Comparison of ENCODE assay signal across 8 mouse cellular contexts in the genomic region with DNA sequence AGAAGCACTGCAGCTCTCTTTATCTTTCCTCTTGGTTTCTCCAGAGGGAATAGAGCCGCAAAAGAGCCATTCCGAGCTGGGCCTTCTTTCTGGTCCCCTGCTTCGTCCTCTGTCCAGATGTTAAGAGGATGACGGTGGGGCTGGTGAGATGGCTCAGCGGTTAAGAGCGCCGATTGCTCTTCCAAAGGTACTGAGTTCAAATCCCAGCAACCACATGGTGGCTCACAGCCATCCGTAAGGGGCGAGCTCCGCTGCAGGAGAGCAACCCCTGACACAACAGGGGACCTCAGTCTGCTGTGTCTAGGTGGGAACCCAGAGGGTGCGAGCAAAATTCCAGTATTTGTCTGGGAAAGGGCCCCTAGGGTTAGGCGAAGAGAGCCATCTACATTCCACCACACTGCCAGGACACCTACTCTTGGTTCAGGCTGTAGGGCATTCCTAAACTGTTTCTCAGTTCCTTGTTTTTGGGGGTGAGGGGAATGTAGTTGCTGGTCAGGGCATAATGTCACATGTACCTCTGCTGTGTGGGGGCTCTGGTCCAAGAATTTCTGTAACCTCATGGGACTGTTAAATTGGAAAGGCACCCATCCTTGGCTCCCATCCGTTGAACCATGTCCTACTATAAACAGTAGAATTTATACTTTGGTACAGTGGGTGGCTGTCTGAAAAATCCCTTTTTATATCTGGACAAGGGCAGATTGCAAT. TPM values are rescaled to one million over a fixed set of nuclear protein-coding genes. Genes with fewer than 3 reads are reported as not detected.
DNase-seq lines count a peak whose midpoint lies in the region; ATAC-seq and TF ChIP-seq lines count a peak whose summit lies in the region.

No protein-coding gene starts in this region.

- H3K9ac ChIP-seq in forebrain, embryonic 13.5 days: peak overlapping the region; percentile 71
- peak overlapping the region; percentile 60 for H3K9ac ChIP-seq in liver, embryonic 14.5 days (replicated peaks)

- DNase-seq in gastrocnemius, adult 2 months: peak; percentile 45
- no peak for DNase-seq in gastrocnemius, adult 8-10 months (ENCODE audit: low spot score in 2 of 2)
- DNase-seq in liver, embryonic 14.5 days (ENCODE audit: low read depth in 3 of 3, low spot score in 3 of 3): no peak
- no peak for DNase-seq in urinary bladder, postnatal 25 days (ENCODE audit: low spot score)
- no peak for DNase-seq in adrenal gland, adult 18-20 months (ENCODE audit: low spot score in 2 of 2)
- DNase-seq in embryo, embryonic 10.5 days (ENCODE audit: low spot score): no peak

- 69% methylated on average over 13 of the region's 13 CpGs for WGBS in forebrain, embryonic 13.5 days
- WGBS in liver, embryonic 14.5 days (ENCODE audit: insufficient replicate concordance): 58% methylated on average over 13 of the region's 13 CpGs

- H3K27ac ChIP-seq in gastrocnemius, adult 2 months: peak overlapping the region; percentile 97
- H3K27ac ChIP-seq in forebrain, embryonic 13.5 days: peak overlapping the region; percentile 97
- H3K27ac ChIP-seq in liver, embryonic 14.5 days: peak overlapping the region; percentile 81

- H3K4me1 ChIP-seq in forebrain, embryonic 13.5 days: peaks cover 22% of the 10 kb centered on the region
- peaks cover 19% of the 10 kb centered on the region in 2 experiments for H3K4me1 ChIP-seq in liver, embryonic 14.5 days (replicated peaks; ENCODE audit: control insufficient read depth in 2 of 2, insufficient read depth in 2 of 2, low read length in 1 of 2)

- peaks cover 33% of the 10 kb centered on the region for H3K79me2 ChIP-seq in C2C12 (ENCODE audit: control insufficient read depth, insufficient read depth)

- TF ChIP-seq EP300 in liver, embryonic 14.5 days (IDR thresholded peaks at IDR 0.05; ENCODE audit: low read depth): no peak

- peak overlapping the region; percentile 65 for H3ac ChIP-seq in C2C12 (ENCODE audit: control insufficient read depth, insufficient read length, low read depth)

- TF ChIP-seq CTCF in gastrocnemius, adult 2 months (IDR thresholded peaks at IDR 0.05): no peak
- no peak for TF ChIP-seq CTCF in C2C12 (IDR thresholded peaks at IDR 0.05; ENCODE audit: control insufficient read depth, insufficient read depth, insufficient read length)
- TF ChIP-seq CTCF in liver, embryonic 14.5 days (IDR thresholded peaks at IDR 0.05; ENCODE audit: low read depth): no peak

- ATAC-seq in forebrain, embryonic 13.5 days: peak; percentile 9
- ATAC-seq in liver, embryonic 14.5 days (ENCODE audit: insufficient read depth): no peak

- H3K36me3 ChIP-seq in C2C12 (ENCODE audit: control insufficient read depth, insufficient read depth): peaks cover 48% of the 10 kb centered on the region
- peaks cover 64% of the 10 kb centered on the region for H3K36me3 ChIP-seq in forebrain, embryonic 13.5 days (ENCODE audit: poor library complexity, severe bottlenecking)
- H3K36me3 ChIP-seq in liver, embryonic 14.5 days (replicated peaks; ENCODE audit: control insufficient read depth, insufficient read depth, low read depth): peaks cover 47% of the 10 kb centered on the region

- peak overlapping the region; percentile 61 for H3K4me2 ChIP-seq in forebrain, embryonic 13.5 days
- H3K4me2 ChIP-seq in liver, embryonic 14.5 days (ENCODE audit: low read depth): peak overlapping the region; percentile 74

- no peaks in the 10 kb centered on the region for H3K9me3 ChIP-seq in forebrain, embryonic 13.5 days (replicated peaks)
- no peaks in the 10 kb centered on the region for H3K9me3 ChIP-seq in liver, embryonic 14.5 days (ENCODE audit: control insufficient read depth, low read length)

- peaks cover 20% of the 10 kb centered on the region for H3K79me3 ChIP-seq in C2C12 (ENCODE audit: low read depth)

- no peaks in the 10 kb centered on the region for H3K27me3 ChIP-seq in C2C12 (ENCODE audit: control insufficient read depth, insufficient read depth, insufficient read length)
- H3K27me3 ChIP-seq in forebrain, embryonic 13.5 days: no peaks in the 10 kb centered on the region
- H3K27me3 ChIP-seq in liver, embryonic 14.5 days (ENCODE audit: control insufficient read depth, insufficient read depth, low read length): no peaks in the 10 kb centered on the region

- peak overlapping the region; percentile 88 for H3K4me3 ChIP-seq in gastrocnemius, adult 2 months
- peak overlapping the region; percentile 43 for H3K4me3 ChIP-seq in C2C12 (ENCODE audit: insufficient read depth, poor library complexity, severe bottlenecking)
- peak overlapping the region; percentile 57 for H3K4me3 ChIP-seq in forebrain, embryonic 13.5 days
- H3K4me3 ChIP-seq in liver, embryonic 14.5 days (ENCODE audit: insufficient read depth in 1 of 2, low read depth in 2 of 2, low read length in 2 of 2): peak overlapping the region; percentile 64 to 76

- intact Hi-C loops in gastrocnemius, adult 2 months (cut with DNase I): loop anchor here (2.0 to 10.0 kb wide), 2 partner anchors 82 to 332 kb away; partner anchors contain the start of genes Gabarap, Phf23, Trp53 and Wrap53

TF ChIP-seq in C2C12, 6 proteins besides CTCF, POLR2A, EP300 and RAD21:
- TF ChIP-seq MAX (IDR thresholded peaks at IDR 0.05) (no peak), CEBPB (IDR thresholded peaks at IDR 0.05; ENCODE audit: low read depth) (no peak), MYOD1 (IDR thresholded peaks at IDR 0.05; ENCODE audit: control insufficient read depth, insufficient read length, low read depth) (no peak), USF1 (IDR thresholded peaks at IDR 0.05; ENCODE audit: low read depth) (no peak), FOSL1 (IDR thresholded peaks at IDR 0.05; ENCODE audit: insufficient read depth, low read length, poor library complexity, severe bottlenecking) (no peak), MYOG (IDR thresholded peaks at IDR 0.05; ENCODE audit: control insufficient read depth, extremely low read depth, insufficient read length) (no peak)

RNA-seq across cellular contexts. Expression of gene Mpdu1, which starts 0.7 kb away (rescaled TPM):
- total RNA-seq in gastrocnemius, adult 2 months (2021): 1 to 10 TPM; 8.6 to 9.7 TPM
- total RNA-seq in gastrocnemius, adult 8-10 months (2022): 1 to 10 TPM; 7.3 to 8.8 (median 8.3) TPM
- 95.8 TPM for polyA plus RNA-seq in C2C12 (2012; fragmentation: generic; extraction: Trizol)
- polyA plus RNA-seq in forebrain, embryonic 13.5 days (2015; fragmentation: Nextera tagmentation; extraction: Ambion mirVana): 89.4 and 95.2 TPM in 2 replicates
- 40.4 and 60.1 TPM in 2 replicates for polyA plus RNA-seq in liver, embryonic 14.5 days (2012; rRNA removed)
- 13.8 and 16.0 TPM in 2 replicates for polyA plus RNA-seq in liver, embryonic 14.5 days (2014; fragmentation: Nextera tagmentation; extraction: Ambion mirVana)
- total RNA-seq in adrenal gland, adult 18-20 months (2021): 100 to 1,000 TPM in 1 of 2 experiments, 10 to 100 TPM in 1; 95.7 to 117 TPM

RNA-seq across cellular contexts. Expression of gene Cd68, which starts 2.8 kb away (rescaled TPM):
- 1 to 10 TPM; 1.7 to 3.2 TPM for total RNA-seq in gastrocnemius, adult 2 months (2021)
- total RNA-seq in gastrocnemius, adult 8-10 months (2022): 1 to 10 TPM in 3 of 4 experiments, under 1 TPM in 1; 0.73 to 3.7 (median 1.4) TPM
- polyA plus RNA-seq in C2C12 (2012; fragmentation: generic; extraction: Trizol): 1.5 TPM
- 4.4 and 5.2 TPM in 2 replicates for polyA plus RNA-seq in forebrain, embryonic 13.5 days (2015; fragmentation: Nextera tagmentation; extraction: Ambion mirVana)
- polyA plus RNA-seq in liver, embryonic 14.5 days (2012; rRNA removed): 9.4 and 12.3 TPM in 2 replicates
- 17.7 and 18.9 TPM in 2 replicates for polyA plus RNA-seq in liver, embryonic 14.5 days (2014; fragmentation: Nextera tagmentation; extraction: Ambion mirVana)
- total RNA-seq in adrenal gland, adult 18-20 months (2021): 10 to 100 TPM; 20.5 to 36.7 TPM

RNA-seq across cellular contexts. Expression of gene Sox15, which starts 8.0 kb away (rescaled TPM):
- total RNA-seq in gastrocnemius, adult 2 months (2021): not detected
- total RNA-seq in gastrocnemius, adult 8-10 months (2022): not detected
- polyA plus RNA-seq in C2C12 (2012; fragmentation: generic; extraction: Trizol): 0.08 TPM
- polyA plus RNA-seq in forebrain, embryonic 13.5 days (2015; fragmentation: Nextera tagmentation; extraction: Ambion mirVana): not detected in 2 replicates
- polyA plus RNA-seq in liver, embryonic 14.5 days (2012; rRNA removed): not detected in 2 replicates
- not detected in 2 replicates for polyA plus RNA-seq in liver, embryonic 14.5 days (2014; fragmentation: Nextera tagmentation; extraction: Ambion mirVana)
- total RNA-seq in adrenal gland, adult 18-20 months (2021): not detected

RNA-seq across cellular contexts. Expression of gene Eif4a1, which starts 9.1 kb away (rescaled TPM):
- total RNA-seq in gastrocnemius, adult 2 months (2021): 10 to 100 TPM; 98.0 to 98.5 TPM
- total RNA-seq in gastrocnemius, adult 8-10 months (2022): 100 to 1,000 TPM in 1 of 4 experiments, 10 to 100 TPM in 3; 81.9 to 109 (median 91.5) TPM
- polyA plus RNA-seq in C2C12 (2012; fragmentation: generic; extraction: Trizol): 1,304 TPM
- 654 and 701 TPM in 2 replicates for polyA plus RNA-seq in forebrain, embryonic 13.5 days (2015; fragmentation: Nextera tagmentation; extraction: Ambion mirVana)
- 312 and 420 TPM in 2 replicates for polyA plus RNA-seq in liver, embryonic 14.5 days (2012; rRNA removed)
- polyA plus RNA-seq in liver, embryonic 14.5 days (2014; fragmentation: Nextera tagmentation; extraction: Ambion mirVana): 316 TPM in 2 replicates
- total RNA-seq in adrenal gland, adult 18-20 months (2021): 100 to 1,000 TPM; 584 to 655 TPM

RNA-seq across cellular contexts. Expression of gene Senp3, which starts 18.8 kb away (rescaled TPM):
- 10 to 100 TPM; 25.4 to 28.1 TPM for total RNA-seq in gastrocnemius, adult 2 months (2021)
- 10 to 100 TPM; 25.7 to 29.4 (median 28.3) TPM for total RNA-seq in gastrocnemius, adult 8-10 months (2022)
- polyA plus RNA-seq in C2C12 (2012; fragmentation: generic; extraction: Trizol): 89.0 TPM
- polyA plus RNA-seq in forebrain, embryonic 13.5 days (2015; fragmentation: Nextera tagmentation; extraction: Ambion mirVana): 93.7 and 99.6 TPM in 2 replicates
- 37.0 and 45.8 TPM in 2 replicates for polyA plus RNA-seq in liver, embryonic 14.5 days (2012; rRNA removed)
- polyA plus RNA-seq in liver, embryonic 14.5 days (2014; fragmentation: Nextera tagmentation; extraction: Ambion mirVana): 21.0 and 24.5 TPM in 2 replicates
- total RNA-seq in adrenal gland, adult 18-20 months (2021): 10 to 100 TPM; 69.0 to 79.8 TPM

Comparison
In these comparisons a context has a peak if more than half of its experiments do, and no peak if none do; other contexts are left out.
1. RNA of gene Mpdu1, which starts 0.7 kb away (total RNA-seq): 95.7 to 117 TPM in adrenal gland, adult 18-20 months; 8.6 to 9.7 TPM in gastrocnemius, adult 2 months and 7.3 to 8.8 TPM in gastrocnemius, adult 8-10 months; every median in the first group is over 4 times any median in the second.
2. RNA of gene Cd68, which starts 2.8 kb away (total RNA-seq): 20.5 to 36.7 TPM in adrenal gland, adult 18-20 months; 1.7 to 3.2 TPM in gastrocnemius, adult 2 months and 0.73 to 3.7 TPM in gastrocnemius, adult 8-10 months; every median in the first group is over 4 times any median in the second.
3. Peak in every context shown above with its lines, with median percentiles within 50 percentile points of each other: H3K27ac ChIP-seq and H3K4me3 ChIP-seq.